Mouse (Mus musculus): ENCODE results near the gene Pde10a. TPM values are rescaled to one million over a fixed set of nuclear protein-coding genes. Genes with fewer than 3 reads are reported as not detected.

Gene Pde10a
- total and polyA plus RNA-seq, 2 experiments from 2014 or later, result 1.5 to 3.0 TPM

- no peak for ATAC-seq (ENCODE audit: insufficient read depth, low read depth)
- Histone ChIP-seq H3K9me3 (replicated peaks; ENCODE audit: control insufficient read depth, low read length) (no peaks in the 10 kb centered on the region), H3K4me2 (ENCODE audit: low read depth, low read length) (no peak overlapping the region), H3K4me3 (ENCODE audit: low read depth, low read length) (no peak overlapping the region), H3K36me3 (replicated peaks; ENCODE audit: control insufficient read depth, insufficient read depth, low read length) (no peaks in the 10 kb centered on the region), H3K4me1 (ENCODE audit: control insufficient read depth, insufficient read depth) (no peaks in the 10 kb centered on the region), H3K27me3 (ENCODE audit: control insufficient read depth, insufficient read depth, low read length) (peaks cover 17% of the 10 kb centered on the region; the same call in 1 of the 2 replicates), H3K9ac (replicated peaks; ENCODE audit: low read depth, low read length) (no peak overlapping the region), H3K27ac (ENCODE audit: low read depth) (no peak overlapping the region)
- no peak for DNase-seq (ENCODE audit: low spot score)
- no peak for TF ChIP-seq EP300 (IDR thresholded peaks at IDR 0.05; ENCODE audit: low read depth)
- TF ChIP-seq CTCF (IDR thresholded peaks at IDR 0.05; ENCODE audit: low read depth), result no peak
- whole genome bisulfite sequencing, result 61% methylated on average over 2 of the region's 2 CpGs
Measured at GRCm38 (mm10) chr17:8928560-8928959, 403.4 kb downstream of the Pde10a start.

- H3K27ac ChIP-seq (ENCODE audit: low read depth), result no peak overlapping the region
- H3K9me3 ChIP-seq (replicated peaks; ENCODE audit: control insufficient read depth, low read length), result no peaks in the 10 kb centered on the region
- no peak for DNase-seq (ENCODE audit: low spot score)
- H3K36me3 ChIP-seq (replicated peaks; ENCODE audit: control insufficient read depth, insufficient read depth, low read length), result no peaks in the 10 kb centered on the region
- peaks cover 18% of the 10 kb centered on the region; the same call in 1 of the 2 replicates for H3K27me3 ChIP-seq (ENCODE audit: control insufficient read depth, insufficient read depth, low read length)
- no peak overlapping the region for H3K9ac ChIP-seq (replicated peaks; ENCODE audit: low read depth, low read length)
- no peak overlapping the region for H3K4me3 ChIP-seq (ENCODE audit: low read depth, low read length)
- WGBS, result 54% methylated on average over 8 of the region's 8 CpGs
- H3K4me2 ChIP-seq (ENCODE audit: low read depth, low read length), result no peak overlapping the region
- H3K4me1 ChIP-seq (ENCODE audit: control insufficient read depth, insufficient read depth), result no peaks in the 10 kb centered on the region
- no peak for ATAC-seq (ENCODE audit: insufficient read depth, low read depth)
- TF ChIP-seq CTCF (IDR thresholded peaks at IDR 0.05; ENCODE audit: low read depth), result no peak
- TF ChIP-seq EP300 (IDR thresholded peaks at IDR 0.05; ENCODE audit: low read depth), result no peak
Measured at GRCm38 (mm10) chr17:8929636-8930035, 404.5 kb downstream of the Pde10a start.

GRCm38 (mm10) chr17:8935604-8936003 lies 410.4 kb downstream of the Pde10a start:
- no peaks in the 10 kb centered on the region for H3K4me1 ChIP-seq (ENCODE audit: control insufficient read depth, insufficient read depth)
- no peak for TF ChIP-seq EP300 (IDR thresholded peaks at IDR 0.05; ENCODE audit: low read depth)
- ATAC-seq (ENCODE audit: insufficient read depth, low read depth) (no peak), DNase-seq (ENCODE audit: low spot score) (no peak)
- H3K36me3 ChIP-seq (replicated peaks; ENCODE audit: control insufficient read depth, insufficient read depth, low read length), result no peaks in the 10 kb centered on the region
- H3K9ac ChIP-seq (replicated peaks; ENCODE audit: low read depth, low read length), result no peak overlapping the region
- no peak overlapping the region for H3K4me3 ChIP-seq (ENCODE audit: low read depth, low read length)
- H3K27me3 ChIP-seq (ENCODE audit: control insufficient read depth, insufficient read depth, low read length), result 0 out of 2 replicates have a peak, but pooled peaks cover 11% of the 10 kb centered on the region
- WGBS, result 40% methylated on average over 12 of the region's 12 CpGs
- no peak overlapping the region for H3K27ac ChIP-seq (ENCODE audit: low read depth)
- no peak overlapping the region for H3K4me2 ChIP-seq (ENCODE audit: low read depth, low read length)
- no peaks in the 10 kb centered on the region for H3K9me3 ChIP-seq (replicated peaks; ENCODE audit: control insufficient read depth, low read length)

- Histone ChIP-seq H3K27ac (ENCODE audit: low read depth) (no peak overlapping the region), H3K27me3 (ENCODE audit: control insufficient read depth, insufficient read depth, low read length) (0 out of 2 replicates have a peak, but pooled peaks cover 11% of the 10 kb centered on the region), H3K4me3 (ENCODE audit: low read depth, low read length) (no peak overlapping the region), H3K9me3 (replicated peaks; ENCODE audit: control insufficient read depth, low read length) (no peaks in the 10 kb centered on the region), H3K36me3 (replicated peaks; ENCODE audit: control insufficient read depth, insufficient read depth, low read length) (no peaks in the 10 kb centered on the region), H3K9ac (replicated peaks; ENCODE audit: low read depth, low read length) (no peak overlapping the region), H3K4me2 (ENCODE audit: low read depth, low read length) (no peak overlapping the region), H3K4me1 (ENCODE audit: control insufficient read depth, insufficient read depth) (no peaks in the 10 kb centered on the region)
- DNase-seq (ENCODE audit: low spot score) (peak; percentile 62), ATAC-seq (ENCODE audit: insufficient read depth, low read depth) (no peak)
- TF ChIP-seq CTCF (IDR thresholded peaks at IDR 0.05; ENCODE audit: low read depth) (peak; percentile 73), EP300 (IDR thresholded peaks at IDR 0.05; ENCODE audit: low read depth) (no peak)
- WGBS, result 4% methylated on average over 4 of the region's 4 CpGs
Measured at GRCm38 (mm10) chr17:8936603-8937002, 411.4 kb downstream of the Pde10a start.

- H3K27me3 ChIP-seq (ENCODE audit: control insufficient read depth, insufficient read depth, low read length), result no peaks in the 10 kb centered on the region
- H3K36me3 ChIP-seq (replicated peaks; ENCODE audit: control insufficient read depth, insufficient read depth, low read length), result 0 out of 2 replicates have a peak, but pooled peaks cover 4% of the 10 kb centered on the region
- DNase-seq (ENCODE audit: low spot score), result no peak
- H3K27ac ChIP-seq (ENCODE audit: low read depth), result no peak overlapping the region
- H3K9me3 ChIP-seq (replicated peaks; ENCODE audit: control insufficient read depth, low read length), result no peaks in the 10 kb centered on the region
- H3K4me1 ChIP-seq (ENCODE audit: control insufficient read depth, insufficient read depth), result no peaks in the 10 kb centered on the region
- no peak for ATAC-seq (ENCODE audit: insufficient read depth, low read depth)
- whole genome bisulfite sequencing, result 66% methylated on average over 5 of the region's 5 CpGs
- no peak overlapping the region for H3K4me3 ChIP-seq (ENCODE audit: low read depth, low read length)
- no peak overlapping the region for H3K9ac ChIP-seq (replicated peaks; ENCODE audit: low read depth, low read length)
- no peak overlapping the region for H3K4me2 ChIP-seq (ENCODE audit: low read depth, low read length)
- TF ChIP-seq EP300 (IDR thresholded peaks at IDR 0.05; ENCODE audit: low read depth) (no peak), CTCF (IDR thresholded peaks at IDR 0.05; ENCODE audit: low read depth) (no peak)
Measured at GRCm38 (mm10) chr17:8951588-8951987, 426.4 kb downstream of the Pde10a start.

GRCm38 (mm10) chr17:8952951-8953350 lies 427.8 kb downstream of the Pde10a start:
- Histone ChIP-seq H3K4me1 (ENCODE audit: control insufficient read depth, insufficient read depth) (no peaks in the 10 kb centered on the region), H3K27me3 (ENCODE audit: control insufficient read depth, insufficient read depth, low read length) (no peaks in the 10 kb centered on the region), H3K4me2 (ENCODE audit: low read depth, low read length) (no peak overlapping the region), H3K4me3 (ENCODE audit: low read depth, low read length) (no peak overlapping the region), H3K9me3 (replicated peaks; ENCODE audit: control insufficient read depth, low read length) (no peaks in the 10 kb centered on the region), H3K27ac (ENCODE audit: low read depth) (no peak overlapping the region), H3K9ac (replicated peaks; ENCODE audit: low read depth, low read length) (no peak overlapping the region), H3K36me3 (replicated peaks; ENCODE audit: control insufficient read depth, insufficient read depth, low read length) (0 out of 2 replicates have a peak, but pooled peaks cover 4% of the 10 kb centered on the region)
- TF ChIP-seq EP300 (IDR thresholded peaks at IDR 0.05; ENCODE audit: low read depth), result no peak
- no peak for TF ChIP-seq CTCF (IDR thresholded peaks at IDR 0.05; ENCODE audit: low read depth)
- DNase-seq (ENCODE audit: low spot score), result no peak
- no peak for ATAC-seq (ENCODE audit: insufficient read depth, low read depth)
- WGBS, result 84% methylated on average over 8 of the region's 8 CpGs

Measured in heart, postnatal 0 days (tissue).